22 mouse cellular contexts compared by ENCODE assay signal in the genomic region with DNA sequence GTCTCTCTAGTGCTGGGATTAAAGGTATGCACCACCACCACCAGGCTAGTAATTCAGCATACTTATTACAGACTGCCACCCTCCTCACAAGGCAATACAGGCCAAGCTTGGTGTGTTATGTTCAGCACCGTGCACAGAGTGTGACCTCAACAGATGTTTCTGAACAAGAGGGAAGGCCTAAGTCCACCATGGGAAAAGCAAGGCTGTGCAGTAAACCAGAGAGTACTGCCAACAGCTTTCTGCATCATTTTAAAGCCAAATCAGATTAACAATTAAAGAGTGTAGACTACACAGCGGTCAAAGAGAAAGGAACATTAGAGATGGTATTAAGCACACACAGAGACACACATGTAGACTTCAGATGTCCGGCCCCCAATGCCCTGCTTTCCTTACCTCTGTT. TPM values are rescaled to one million over a fixed set of nuclear protein-coding genes. Genes with fewer than 3 reads are reported as not detected.
DNase-seq lines count a peak whose midpoint lies in the region; ATAC-seq and TF ChIP-seq lines count a peak whose summit lies in the region.
"Had no signal": no experiment of that assay in that cellular context is flagged by ENCODE, and none has a peak within 500 bp of the region (broad histone marks: within the 10 kb centered on the region; RNA-seq: fewer than 3 reads in every experiment).

No protein-coding gene starts in this region.

- no peak for TF ChIP-seq CTCF in liver, adult 2 months (IDR thresholded peaks at IDR 0.05; ENCODE audit: low read depth, low read length)

- H3K36me3 ChIP-seq in heart, embryonic 10.5 days = peaks cover 26% of the 10 kb centered on the region
- peaks cover 10% of the 10 kb centered on the region; the same call in 1 of the 2 replicates for H3K36me3 ChIP-seq in liver, adult 2 months (ENCODE audit: control insufficient read depth, insufficient read depth, low read length)
- peaks cover 73% of the 10 kb centered on the region for H3K36me3 ChIP-seq in liver, embryonic 12.5 days
- peaks cover 7% of the 10 kb centered on the region; the same call in 1 of the 2 replicates for H3K36me3 ChIP-seq in midbrain, embryonic 11.5 days (ENCODE audit: control insufficient read depth, insufficient read depth, low read length)
- H3K36me3 ChIP-seq in midbrain, embryonic 13.5 days = peaks cover 36% of the 10 kb centered on the region

- 85% methylated on average over 3 of the region's 3 CpGs for WGBS in heart, embryonic 10.5 days
- WGBS in liver, adult 2 months = 21% methylated on average over 3 of the region's 3 CpGs
- WGBS in liver, embryonic 12.5 days (ENCODE audit: insufficient replicate concordance) = 92% methylated on average over 3 of the region's 3 CpGs
- WGBS in midbrain, embryonic 11.5 days = 93% methylated on average over 3 of the region's 3 CpGs
- WGBS in midbrain, embryonic 13.5 days = 91% methylated on average over 3 of the region's 3 CpGs

- H3K9ac ChIP-seq in liver, adult 2 months (ENCODE audit: low read depth, low read length) = no peak overlapping the region
- no peak overlapping the region for H3K9ac ChIP-seq in liver, embryonic 12.5 days
- H3K9ac ChIP-seq in midbrain, embryonic 11.5 days (ENCODE audit: low read length) = no peak overlapping the region
- no peak overlapping the region for H3K9ac ChIP-seq in midbrain, embryonic 13.5 days (replicated peaks)
- H3K9ac ChIP-seq: embryonic facial prominence, embryonic 12.5 days; embryonic facial prominence, embryonic 15.5 days; forebrain, postnatal 0 days; heart, embryonic 13.5 days; hindbrain, embryonic 12.5 days; hindbrain, embryonic 15.5 days had no signal

- peaks cover 27% of the 10 kb centered on the region for H3K4me1 ChIP-seq in heart, embryonic 10.5 days
- peaks cover 29% of the 10 kb centered on the region for H3K4me1 ChIP-seq in liver, adult 2 months (ENCODE audit: control insufficient read depth, insufficient read depth, low read length)
- peaks cover 43% of the 10 kb centered on the region for H3K4me1 ChIP-seq in liver, embryonic 12.5 days
- peaks cover 16% of the 10 kb centered on the region for H3K4me1 ChIP-seq in midbrain, embryonic 11.5 days (ENCODE audit: control insufficient read depth, insufficient read depth, low read length)
- H3K4me1 ChIP-seq in midbrain, embryonic 13.5 days (replicated peaks) = peaks cover 50% of the 10 kb centered on the region

- peak; percentile 24 for DNase-seq in heart, embryonic 10.5 days (ENCODE audit: low spot score)
- DNase-seq in heart, postnatal 10 days = no peak
- peak; percentile 96 for DNase-seq in liver, adult 2 months (ENCODE audit: extremely low read depth, low read depth, low spot score)
- DNase-seq in midbrain, embryonic 11.5 days (ENCODE audit: low spot score, missing footprints) = peak; percentile 4
- DNase-seq: adrenal gland, adult 2 months; adrenal gland, postnatal 14 days; cerebellum, adult 11 months; cerebellum, adult 2 months; cerebellum, adult 9-11 months; cerebellum, postnatal 25 days; forebrain, postnatal 0 days; gastrocnemius, postnatal 25 days; heart, adult 18-20 months had no signal

- H3K27ac ChIP-seq in heart, embryonic 10.5 days = no peak overlapping the region
- H3K27ac ChIP-seq in liver, adult 2 months (replicated peaks; ENCODE audit: insufficient read depth, low read depth, low read length) = peak overlapping the region; percentile 64
- no peak overlapping the region for H3K27ac ChIP-seq in liver, embryonic 12.5 days
- no peak overlapping the region for H3K27ac ChIP-seq in midbrain, embryonic 11.5 days (ENCODE audit: low read depth, low read length)
- no peak overlapping the region for H3K27ac ChIP-seq in midbrain, embryonic 13.5 days
- H3K27ac ChIP-seq: embryonic facial prominence, embryonic 12.5 days; embryonic facial prominence, embryonic 15.5 days; heart, embryonic 13.5 days; hindbrain, embryonic 12.5 days; hindbrain, embryonic 15.5 days had no signal

- H3K4me2 ChIP-seq in liver, embryonic 12.5 days = no peak overlapping the region
- no peak overlapping the region for H3K4me2 ChIP-seq in midbrain, embryonic 11.5 days
- H3K4me2 ChIP-seq in midbrain, embryonic 13.5 days (replicated peaks) = no peak overlapping the region
- H3K4me2 ChIP-seq: embryonic facial prominence, embryonic 12.5 days; embryonic facial prominence, embryonic 15.5 days; heart, embryonic 13.5 days; hindbrain, embryonic 12.5 days; hindbrain, embryonic 15.5 days had no signal

- H3K4me3 ChIP-seq in heart, embryonic 10.5 days = no peak overlapping the region
- H3K4me3 ChIP-seq in liver, adult 2 months (ENCODE audit: insufficient read depth, low read depth, low read length) = no peak overlapping the region
- H3K4me3 ChIP-seq in liver, embryonic 12.5 days = no peak overlapping the region
- H3K4me3 ChIP-seq in midbrain, embryonic 11.5 days (ENCODE audit: low read depth, low read length) = no peak overlapping the region
- H3K4me3 ChIP-seq in midbrain, embryonic 13.5 days (replicated peaks) = no peak overlapping the region
- H3K4me3 ChIP-seq: embryonic facial prominence, embryonic 12.5 days; embryonic facial prominence, embryonic 15.5 days; heart, embryonic 13.5 days; hindbrain, embryonic 12.5 days; hindbrain, embryonic 15.5 days had no signal

- peaks cover 45% of the 10 kb centered on the region for H3K79me2 ChIP-seq in liver, adult 2 months (ENCODE audit: control insufficient read depth, insufficient read depth, low read length)

- intact Hi-C loops in heart, postnatal 10 days (cut with DNase I) = no loop called here

- ATAC-seq in liver, embryonic 12.5 days = no peak
- no peak for ATAC-seq in midbrain, embryonic 11.5 days (ENCODE audit: low FRiP score)
- no peak for ATAC-seq in midbrain, embryonic 13.5 days
- ATAC-seq: forebrain, embryonic 14.5 days; forebrain, postnatal 0 days had no signal

- no peaks in the 10 kb centered on the region for H3K9me3 ChIP-seq in heart, embryonic 10.5 days
- H3K9me3 ChIP-seq in liver, embryonic 12.5 days (replicated peaks) = no peaks in the 10 kb centered on the region
- no peaks in the 10 kb centered on the region for H3K9me3 ChIP-seq in midbrain, embryonic 11.5 days (ENCODE audit: control insufficient read depth, low read length)
- H3K9me3 ChIP-seq in midbrain, embryonic 13.5 days = no peaks in the 10 kb centered on the region
- H3K9me3 ChIP-seq: embryonic facial prominence, embryonic 12.5 days; embryonic facial prominence, embryonic 15.5 days; G1E; heart, embryonic 13.5 days; hindbrain, embryonic 12.5 days; hindbrain, embryonic 15.5 days had no signal

- no peaks in the 10 kb centered on the region for H3K27me3 ChIP-seq in heart, embryonic 10.5 days (ENCODE audit: insufficient read depth, poor library complexity, severe bottlenecking)
- no peaks in the 10 kb centered on the region for H3K27me3 ChIP-seq in liver, adult 2 months (ENCODE audit: control insufficient read depth, insufficient read depth, low read length)
- no peaks in the 10 kb centered on the region for H3K27me3 ChIP-seq in liver, embryonic 12.5 days (replicated peaks)
- no peaks in the 10 kb centered on the region for H3K27me3 ChIP-seq in midbrain, embryonic 11.5 days (ENCODE audit: control insufficient read depth, insufficient read depth, low read length)
- H3K27me3 ChIP-seq in midbrain, embryonic 13.5 days = no peaks in the 10 kb centered on the region
- H3K27me3 ChIP-seq: embryonic facial prominence, embryonic 12.5 days; embryonic facial prominence, embryonic 15.5 days; heart, embryonic 13.5 days; hindbrain, embryonic 12.5 days; hindbrain, embryonic 15.5 days had no signal

- no peak for TF ChIP-seq POLR2A in liver, adult 2 months (IDR thresholded peaks at IDR 0.05; ENCODE audit: extremely low read depth, insufficient read depth, low read length)

RNA-seq across cellular contexts. Expression of gene Tmem131l, which starts 8.8 kb away (rescaled TPM):
- 25.9 and 39.6 TPM in 2 replicates for polyA plus RNA-seq in heart, embryonic 10.5 days (2016; fragmentation: Nextera tagmentation; extraction: Ambion mirVana)
- 10 to 100 TPM; 31.4 to 32.6 TPM for total RNA-seq in heart, postnatal 10 days (2021)
- 21.1 and 24.9 TPM in 2 replicates for total RNA-seq in liver, adult 2 months (2014; rRNA removed)
- polyA plus RNA-seq in liver, adult 2 months (2012; rRNA removed) = 10.7 and 15.3 TPM in 2 replicates
- 30.3 and 32.0 TPM in 2 replicates for polyA plus RNA-seq in liver, embryonic 12.5 days (2016; fragmentation: Nextera tagmentation; extraction: Ambion mirVana)
- 67.1 and 76.3 TPM in 2 replicates for polyA plus RNA-seq in midbrain, embryonic 11.5 days (2014; fragmentation: Nextera tagmentation; extraction: Ambion mirVana)
- polyA plus RNA-seq in midbrain, embryonic 13.5 days (2015; fragmentation: Nextera tagmentation; extraction: Ambion mirVana) = 81.1 and 91.8 TPM in 2 replicates

Comparison
In these comparisons a context has a peak if more than half of its experiments do, and no peak if none do; other contexts are left out.
1. DNase-seq: peak in heart, embryonic 10.5 days (single experiment), liver, adult 2 months (single experiment) and midbrain, embryonic 11.5 days (single experiment); none in heart, postnatal 10 days (0 of 2).